Mouse (Mus musculus) neural tube, embryonic 13.5 days (tissue): ENCODE measurements around the gene Mtmr2. TPM values are rescaled to one million over a fixed set of nuclear protein-coding genes. Genes with fewer than 3 reads are reported as not detected.
"Not testable (repeated sequence)": the region's sequence is repeated elsewhere in the genome, so short reads cannot be mapped to it uniquely, and the experiment has no call there.

Experiments
- ATAC-seq: fragments of 200-750 bp; cut with Nextera tagmentation; 2 replicates; pipeline ENCODE4 v1.8.0; 2017; ENCODE audit warnings: low read depth, mild to moderate bottlenecking, moderate TSS enrichment, moderate library complexity
- H3K27ac ChIP-seq: fragments of 300-500 bp; sonication (generic); replicated peaks from 2 replicates; pipeline ENCODE4 v1.5.1; 2015; ENCODE audit warnings: moderate library complexity, mild to moderate bottlenecking, inconsistent platforms
- H3K27me3 ChIP-seq: fragments of 300-500 bp; sonication (generic); 2 replicates; pipeline ENCODE4 v1.6.1; 2015; ENCODE audit warnings: mild to moderate bottlenecking, inconsistent platforms
- H3K36me3 ChIP-seq: fragments of 300-500 bp; sonication (generic); 2 replicates; pipeline ENCODE4 v1.6.1; 2015; ENCODE audit warnings: mild to moderate bottlenecking, inconsistent platforms
- H3K4me1 ChIP-seq: fragments of 300-500 bp; sonication (generic); replicated peaks from 2 replicates; pipeline ENCODE4 v1.6.1; 2015; ENCODE audit warnings: inconsistent platforms
- H3K4me2 ChIP-seq: fragments of 300-500 bp; sonication (generic); 2 replicates; pipeline ENCODE4 v1.6.1; 2015; ENCODE audit warnings: inconsistent platforms, mild to moderate bottlenecking, moderate library complexity
- H3K4me3 ChIP-seq: fragments of 300-500 bp; sonication (generic); 2 replicates; pipeline ENCODE4 v1.5.1; 2015; ENCODE audit warnings: mild to moderate bottlenecking, inconsistent platforms
- H3K9ac ChIP-seq: fragments of 300-500 bp; sonication (generic); 2 replicates; pipeline ENCODE4 v1.6.1; 2015; ENCODE audit warnings: moderate library complexity, mild to moderate bottlenecking, inconsistent platforms
- H3K9me3 ChIP-seq: fragments of 300-500 bp; sonication (generic); 2 replicates; pipeline ENCODE4 v1.6.1; 2016; ENCODE audit warnings: inconsistent platforms
- WGBS: fragments of 180-500 bp; shearing (Covaris S2); methylation state at CpG from one replicate; pipeline ENCODE4 v1.1.7; 2015; 5-methylcytosine and 5-hydroxymethylcytosine counted together
- polyA plus RNA-seq: library from polyadenylated mRNA; unstranded; fragments of >200 nt; fragmentation: Nextera tagmentation; extraction: Ambion mirVana; gene quantifications from 2 replicates; pipeline ENCODE4 v1.2.1, GENCODE M21; 2015

The Mtmr2 gene
- polyA plus RNA-seq, result 56.5 and 57.2 TPM in 2 replicates

DNA sequence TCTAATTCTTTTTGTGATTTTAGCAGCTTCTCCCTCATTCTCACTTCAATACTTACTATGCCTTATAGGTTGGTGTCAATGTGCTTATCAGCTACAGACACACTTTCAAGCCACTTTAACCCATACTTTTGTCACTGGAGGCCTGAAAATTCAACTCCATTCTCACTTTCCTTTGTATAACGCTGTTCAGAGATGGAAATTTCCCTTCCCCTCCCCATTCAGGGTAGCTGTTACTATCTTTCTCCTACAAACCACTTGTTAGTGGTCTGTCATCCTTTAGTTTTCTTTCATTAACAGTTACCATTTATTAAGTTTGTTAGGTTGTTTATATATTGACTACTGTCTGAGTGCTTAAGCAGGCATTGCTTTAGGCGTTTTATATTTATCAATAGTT is at the start of gene Mtmr2:
TSS of gene Mtmr2 (plus strand) at position 7 of the 394 bp plus-strand sequence.
- Histone ChIP-seq H3K9me3 (no peaks in the 10 kb centered on the region), H3K27me3 (no peaks in the 10 kb centered on the region), H3K27ac (peak within 1 kb of the TSS; percentile 91), H3K4me1 (peaks cover 20% of the 10 kb centered on the region), H3K4me3 (peak within 1 kb of the TSS; percentile 79), H3K4me2 (peak within 1 kb of the TSS; percentile 67), H3K9ac (peak within 1 kb of the TSS; percentile 97), H3K36me3 (no peaks in the 10 kb centered on the region)
- no peak for ATAC-seq
- WGBS, result 45% methylated on average over 2 of the region's 2 CpGs

DNA sequence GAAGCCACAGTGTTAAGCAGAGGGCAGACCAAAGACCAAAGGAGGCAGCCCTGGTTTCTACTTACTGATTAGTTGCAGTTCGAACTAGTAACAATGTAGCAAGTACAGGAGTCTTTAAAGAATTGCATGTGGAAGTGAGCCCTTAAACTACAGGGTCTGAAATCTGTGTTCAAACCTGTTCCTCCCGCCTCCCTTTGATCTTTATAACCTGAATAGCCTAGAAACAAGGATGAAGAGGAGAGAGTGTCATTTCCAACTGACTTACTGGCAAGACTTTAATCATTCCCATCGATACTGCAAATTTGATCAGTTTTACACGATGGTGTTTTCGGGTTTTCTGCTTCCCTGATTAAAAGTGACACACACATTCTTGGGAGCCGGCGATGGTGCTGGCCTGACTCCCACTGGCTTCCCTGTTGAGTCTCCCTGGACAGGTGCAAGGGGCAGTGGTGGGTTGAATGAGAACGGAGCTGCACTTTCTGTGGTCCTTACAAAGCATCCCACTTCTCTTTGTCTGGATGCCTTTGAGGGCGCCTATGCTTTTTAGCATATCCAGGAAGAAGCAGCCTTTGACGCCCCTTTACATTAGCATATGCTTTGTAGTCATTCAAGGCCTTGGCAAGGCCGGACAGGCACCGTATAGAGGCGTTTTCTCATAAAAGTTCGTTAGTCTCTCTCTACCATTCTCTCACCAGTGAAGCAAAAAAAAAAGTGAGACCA is 49.0 kb upstream of the Mtmr2 start:
- 13% methylated on average over 14 of the region's 14 CpGs for WGBS
- Histone ChIP-seq H3K27me3 (no peaks in the 10 kb centered on the region), H3K27ac (peak overlapping the region; percentile 59), H3K4me3 (no peak overlapping the region), H3K4me2 (no peak overlapping the region), H3K9ac (no peak overlapping the region), H3K4me1 (peaks cover 21% of the 10 kb centered on the region), H3K36me3 (peaks cover 19% of the 10 kb centered on the region), H3K9me3 (no peaks in the 10 kb centered on the region)
- ATAC-seq, result peak; percentile 88

DNA sequence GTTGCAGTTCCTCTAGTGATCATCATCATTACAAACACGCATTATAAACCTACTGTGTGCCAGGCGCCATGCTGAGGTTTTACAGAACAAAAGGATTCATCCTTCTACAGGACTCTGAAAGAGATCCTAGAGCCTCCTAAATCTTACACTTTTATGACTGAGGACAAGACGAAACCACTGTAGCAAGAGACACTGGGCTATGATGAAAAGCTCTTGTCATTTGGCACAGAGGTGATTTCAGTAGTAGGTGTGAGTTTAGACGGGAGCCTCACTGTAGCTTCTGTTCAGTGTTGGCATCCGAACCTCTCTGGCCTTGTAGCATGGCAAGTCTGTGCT is 48.5 kb upstream of the Mtmr2 start:
- ATAC-seq, result peak; percentile 42; the same call in 1 of the 2 replicates
- no peak overlapping the region for H3K9ac ChIP-seq
- no peaks in the 10 kb centered on the region for H3K9me3 ChIP-seq
- H3K27ac ChIP-seq, result peak overlapping the region; percentile 43; the same call in 1 of the 2 replicates
- H3K36me3 ChIP-seq, result peaks cover 20% of the 10 kb centered on the region
- H3K4me2 ChIP-seq, result no peak overlapping the region
- no peaks in the 10 kb centered on the region for H3K27me3 ChIP-seq
- no peak overlapping the region for H3K4me3 ChIP-seq
- 20% methylated on average over 5 of the region's 5 CpGs for WGBS
- H3K4me1 ChIP-seq, result peaks cover 21% of the 10 kb centered on the region

DNA sequence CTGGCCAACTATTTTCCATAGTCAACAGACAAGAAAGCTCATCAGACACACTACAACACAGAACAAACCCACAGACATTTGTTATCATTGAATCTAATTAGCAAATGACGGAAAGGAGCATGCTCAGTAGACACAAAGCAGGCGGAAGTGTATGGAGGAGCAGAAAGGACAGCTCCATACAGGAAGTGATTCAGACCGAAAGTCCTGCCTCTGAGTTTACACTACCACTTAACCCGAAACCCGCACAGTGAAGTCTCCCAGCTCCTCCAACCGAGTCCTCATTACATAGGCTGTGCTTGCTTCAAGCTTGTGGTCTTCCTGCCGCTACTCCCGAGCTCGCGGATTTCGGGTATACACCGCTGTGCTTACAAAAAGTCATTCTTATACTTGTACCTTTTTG is 46.4 kb upstream of the Mtmr2 start:
- Histone ChIP-seq H3K4me1 (peaks cover 20% of the 10 kb centered on the region), H3K4me3 (no peak overlapping the region), H3K27ac (no peak overlapping the region), H3K9me3 (no peaks in the 10 kb centered on the region), H3K36me3 (peaks cover 35% of the 10 kb centered on the region), H3K9ac (no peak overlapping the region), H3K27me3 (no peaks in the 10 kb centered on the region), H3K4me2 (no peak overlapping the region)
- ATAC-seq, result no peak
- WGBS, result 94% methylated on average over 12 of the region's 12 CpGs

DNA sequence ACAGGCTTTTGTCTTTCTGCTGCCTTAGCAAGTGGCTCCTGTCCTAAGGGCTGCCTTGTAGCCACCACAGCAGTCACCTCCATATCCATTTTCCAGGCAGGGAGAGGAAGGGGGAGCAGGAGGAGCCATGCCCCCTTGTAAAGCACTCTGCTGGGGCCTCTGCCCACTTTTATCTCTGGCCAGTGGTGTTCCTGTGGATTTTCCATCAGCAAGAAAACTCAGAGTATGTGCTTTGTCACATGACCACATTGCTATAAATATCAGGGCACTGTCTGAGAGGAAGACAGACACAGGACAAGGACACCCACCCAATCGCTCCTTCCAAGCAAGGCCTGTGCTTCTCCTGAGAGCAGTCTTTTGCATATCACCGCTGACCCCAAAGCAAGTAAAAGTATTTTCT is 45.1 kb upstream of the Mtmr2 start:
- no peak for ATAC-seq
- H3K9me3 ChIP-seq, result no peaks in the 10 kb centered on the region
- peaks cover 40% of the 10 kb centered on the region for H3K36me3 ChIP-seq
- H3K27ac ChIP-seq, result no peak overlapping the region
- no peak overlapping the region for H3K4me2 ChIP-seq
- H3K27me3 ChIP-seq, result no peaks in the 10 kb centered on the region
- H3K9ac ChIP-seq, result no peak overlapping the region
- H3K4me1 ChIP-seq, result peaks cover 7% of the 10 kb centered on the region; the same call in 1 of the 2 replicates
- WGBS, result 84% methylated on average over 2 of the region's 2 CpGs
- H3K4me3 ChIP-seq, result no peak overlapping the region

DNA sequence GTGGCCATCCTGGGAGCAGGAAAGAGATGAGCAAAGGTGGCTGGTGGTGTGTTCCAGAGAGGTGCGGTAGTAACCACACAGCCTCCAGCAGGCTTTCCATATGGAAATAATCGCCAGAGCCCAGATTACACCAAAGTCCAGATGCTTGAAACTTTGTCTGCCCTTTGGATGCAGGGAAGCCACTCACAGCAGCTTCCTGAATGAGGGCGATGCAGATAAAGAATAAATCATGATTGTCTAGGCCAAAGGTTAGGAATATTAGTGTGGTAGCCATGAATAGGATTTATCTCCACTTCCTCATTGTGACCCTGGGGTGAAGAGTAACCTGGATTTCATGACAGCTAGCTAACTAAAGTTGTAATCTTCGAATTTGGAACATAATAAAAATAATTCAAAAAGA is 43.3 kb upstream of the Mtmr2 start:
- 82% methylated on average over 4 of the region's 4 CpGs for WGBS
- H3K9me3 ChIP-seq, result no peaks in the 10 kb centered on the region
- H3K9ac ChIP-seq, result no peak overlapping the region
- no peaks in the 10 kb centered on the region for H3K4me1 ChIP-seq
- no peak overlapping the region for H3K4me2 ChIP-seq
- H3K27ac ChIP-seq, result no peak overlapping the region
- H3K36me3 ChIP-seq, result peaks cover 40% of the 10 kb centered on the region
- no peak overlapping the region for H3K4me3 ChIP-seq
- no peak for ATAC-seq
- no peaks in the 10 kb centered on the region for H3K27me3 ChIP-seq

DNA sequence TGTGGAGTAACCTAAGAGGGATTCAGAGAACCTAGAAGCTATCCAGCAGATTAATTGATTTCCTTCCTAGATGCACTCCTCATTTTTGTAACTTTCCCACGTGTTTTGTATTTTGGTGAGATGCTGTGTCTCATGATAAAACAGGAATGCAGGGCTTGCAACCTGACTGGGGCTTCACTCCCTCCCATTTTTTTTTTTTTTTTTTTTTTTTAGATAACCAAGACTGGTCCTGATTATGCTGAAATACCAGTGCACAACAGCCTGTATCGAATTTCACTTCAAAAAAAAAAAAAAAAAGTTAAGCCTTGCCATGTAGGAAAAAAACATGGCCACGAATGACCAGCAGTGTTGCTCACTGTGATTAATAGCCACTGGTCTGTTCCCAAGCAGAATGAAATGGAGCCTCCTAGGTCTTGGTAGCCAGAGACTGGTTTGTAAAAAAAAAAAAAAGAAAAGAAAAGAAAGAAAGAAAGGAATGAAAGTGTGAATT is 41.1 kb upstream of the Mtmr2 start:
- Histone ChIP-seq H3K27me3 (no peaks in the 10 kb centered on the region), H3K4me1 (no peaks in the 10 kb centered on the region), H3K4me3 (no peak overlapping the region), H3K4me2 (no peak overlapping the region), H3K27ac (no peak overlapping the region), H3K9me3 (no peaks in the 10 kb centered on the region), H3K36me3 (peaks cover 40% of the 10 kb centered on the region), H3K9ac (no peak overlapping the region)
- no peak for ATAC-seq
- whole genome bisulfite sequencing, result 48% methylated on average over 3 of the region's 3 CpGs

DNA sequence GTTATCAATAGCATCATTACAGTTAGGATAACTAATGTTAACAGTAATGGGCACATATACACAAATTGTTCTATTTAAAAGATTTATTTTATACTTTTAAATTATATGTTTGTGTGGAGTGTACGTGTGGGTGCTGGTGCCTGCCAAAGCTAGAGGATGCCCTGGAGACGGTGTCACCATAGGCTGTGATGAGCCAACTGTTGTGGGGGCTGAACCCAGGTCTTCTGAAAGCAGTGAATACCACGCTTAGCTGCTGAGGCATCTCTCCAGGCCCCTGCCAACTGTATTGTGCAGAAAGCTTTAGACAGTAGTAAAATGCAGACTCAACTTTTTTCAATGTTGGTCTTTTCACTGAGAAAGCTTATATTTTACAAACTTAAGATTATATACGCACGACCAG is 38.8 kb upstream of the Mtmr2 start:
- no peaks in the 10 kb centered on the region for H3K27me3 ChIP-seq
- no peak for ATAC-seq
- WGBS, result 87% methylated on average over 5 of the region's 5 CpGs
- no peak overlapping the region for H3K27ac ChIP-seq
- no peaks in the 10 kb centered on the region for H3K4me1 ChIP-seq
- H3K36me3 ChIP-seq, result peaks cover 20% of the 10 kb centered on the region
- H3K9me3 ChIP-seq, result no peaks in the 10 kb centered on the region
- no peak overlapping the region for H3K9ac ChIP-seq
- no peak overlapping the region for H3K4me3 ChIP-seq
- no peak overlapping the region for H3K4me2 ChIP-seq

DNA sequence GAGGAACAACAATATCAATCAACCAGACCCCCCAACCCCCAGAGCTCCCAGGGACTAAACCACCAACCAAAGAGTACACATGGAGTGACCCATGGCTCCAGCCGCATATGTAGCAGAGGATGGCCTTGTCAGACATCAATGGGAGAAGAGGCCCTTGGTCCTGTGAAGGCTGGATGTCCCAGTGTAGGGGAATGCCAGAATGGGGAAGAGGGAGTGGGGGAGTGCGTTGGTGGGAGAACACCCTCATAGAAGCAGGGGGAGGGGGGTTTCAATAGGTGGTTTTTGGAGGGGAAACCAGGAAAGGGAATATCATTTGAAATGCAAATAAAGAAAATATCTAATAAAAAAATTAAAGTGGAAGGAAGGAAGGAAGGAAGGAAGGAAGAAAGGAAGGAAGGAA is 32.3 kb upstream of the Mtmr2 start:
- not testable (repeated sequence) for H3K27me3 ChIP-seq, H3K36me3 ChIP-seq, H3K4me1 ChIP-seq, H3K9me3 ChIP-seq, H3K4me2 ChIP-seq, H3K27ac ChIP-seq, H3K4me3 ChIP-seq, H3K9ac ChIP-seq, ATAC-seq
- WGBS, result 77% methylated on average over 2 of the region's 2 CpGs

DNA sequence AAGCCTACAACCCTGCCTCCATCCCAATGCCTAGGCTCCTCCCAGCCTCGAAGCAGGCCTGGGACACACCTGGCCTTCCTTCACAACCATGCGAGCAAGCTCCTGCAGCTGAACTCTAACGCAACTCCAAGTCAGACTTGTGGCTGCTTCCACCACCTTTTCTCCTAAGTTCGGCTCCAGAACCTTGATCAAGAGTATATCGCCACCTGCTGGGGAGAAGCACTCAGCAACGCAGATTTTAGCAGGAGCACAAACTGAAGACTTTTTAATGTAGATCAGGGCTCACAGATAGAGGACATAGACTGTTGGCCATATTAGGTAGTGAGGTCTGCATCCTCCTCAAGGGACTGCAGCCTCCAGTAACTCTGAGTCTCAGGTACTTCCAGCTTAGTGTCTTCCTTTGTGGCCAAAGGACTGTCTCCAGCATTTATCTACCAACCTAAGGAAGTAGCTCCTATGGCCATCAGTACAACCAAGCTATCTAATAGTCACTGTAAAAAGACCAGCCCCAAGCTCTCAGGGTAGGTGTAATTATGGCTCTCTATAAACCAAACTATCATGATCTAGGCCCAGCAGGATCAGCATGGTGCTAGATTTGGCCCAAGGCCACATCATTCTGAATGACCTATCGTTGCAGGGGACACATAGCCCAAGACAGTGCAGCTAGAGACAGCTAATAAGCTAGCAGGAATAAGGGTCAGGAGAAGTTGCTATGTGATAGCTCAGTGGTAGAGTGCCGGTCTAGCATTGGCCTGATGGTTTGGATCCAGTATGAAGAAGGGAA is 31.7 kb upstream of the Mtmr2 start:
- H3K4me3 ChIP-seq, result no peak overlapping the region
- no peaks in the 10 kb centered on the region for H3K4me1 ChIP-seq
- H3K27ac ChIP-seq, result no peak overlapping the region
- H3K4me2 ChIP-seq, result no peak overlapping the region
- no peaks in the 10 kb centered on the region for H3K9me3 ChIP-seq
- H3K36me3 ChIP-seq, result no peaks in the 10 kb centered on the region
- 28% methylated on average over 8 of the region's 8 CpGs for WGBS
- H3K27me3 ChIP-seq, result no peaks in the 10 kb centered on the region
- no peak overlapping the region for H3K9ac ChIP-seq
- peak; percentile 74 for ATAC-seq

DNA sequence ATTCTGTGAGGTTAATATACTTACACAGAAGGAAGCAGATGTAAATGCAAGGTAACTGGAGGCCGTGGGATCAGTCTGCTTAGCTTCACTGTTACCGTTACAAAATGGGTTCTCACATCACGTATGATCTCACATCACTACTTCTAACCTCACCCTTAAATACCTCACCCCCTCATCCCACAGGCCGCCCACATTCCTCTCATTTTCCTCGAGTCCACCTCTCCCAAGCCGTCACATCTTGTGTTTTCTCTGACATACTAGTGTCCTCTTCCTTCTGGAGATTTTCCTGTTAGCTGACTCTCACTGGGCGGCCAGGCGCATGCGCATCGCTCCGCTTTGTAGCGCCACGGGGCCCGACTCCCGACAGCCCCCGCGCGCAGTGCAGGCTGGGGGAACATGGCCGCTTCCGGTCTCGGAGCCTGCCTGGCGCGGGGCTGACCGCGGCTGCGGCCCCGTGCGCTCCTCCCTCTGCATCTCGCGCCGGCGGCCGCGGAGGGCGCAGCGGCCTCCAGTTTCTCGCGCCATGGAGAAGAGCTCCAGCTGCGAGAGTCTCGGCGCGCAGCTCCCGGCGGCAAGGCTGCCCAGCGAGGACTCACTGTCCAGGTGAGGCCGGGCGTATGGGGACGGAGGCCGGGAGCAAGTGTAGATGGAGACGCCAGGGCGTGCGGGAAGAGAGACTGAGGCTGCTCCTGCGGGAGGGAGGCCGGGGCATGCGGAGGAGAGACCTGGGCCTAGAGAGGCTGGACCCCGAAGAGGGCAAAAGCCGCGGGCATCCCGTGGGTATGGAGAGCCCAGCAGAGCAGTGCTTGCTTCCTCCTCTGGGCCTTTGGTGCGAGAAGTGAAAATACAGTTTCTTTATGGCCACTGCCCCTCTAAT is 826 bp downstream of the Mtmr2 start:
- 0 out of 2 replicates have a peak, but pooled peaks cover 5% of the 10 kb centered on the region for H3K9me3 ChIP-seq
- H3K4me2 ChIP-seq, result peak overlapping the region; percentile 67
- H3K9ac ChIP-seq, result peak overlapping the region; percentile 97
- peak overlapping the region; percentile 91 for H3K27ac ChIP-seq
- WGBS, result 1% methylated on average over 60 of the region's 60 CpGs
- ATAC-seq, result peak; percentile 100
- no peaks in the 10 kb centered on the region for H3K27me3 ChIP-seq
- H3K36me3 ChIP-seq, result no peaks in the 10 kb centered on the region
- H3K4me1 ChIP-seq, result peaks cover 20% of the 10 kb centered on the region
- H3K4me3 ChIP-seq, result peak overlapping the region; percentile 79

DNA sequence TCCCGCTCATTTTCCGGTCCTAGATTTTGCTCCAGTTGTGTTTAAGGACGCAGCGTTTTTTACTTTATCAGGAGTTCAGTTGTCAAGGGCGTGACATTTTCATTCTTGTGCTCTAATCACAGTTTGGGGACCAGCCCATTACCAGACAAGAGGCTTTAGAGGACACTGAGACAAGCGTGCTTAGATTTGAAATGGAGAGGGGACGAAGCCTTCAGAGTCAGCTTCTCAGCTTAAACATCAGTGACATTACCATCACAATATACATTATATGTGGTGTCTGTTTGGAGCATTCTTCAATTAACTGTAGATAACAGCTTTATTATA is 1.4 kb downstream of the Mtmr2 start:
- Histone ChIP-seq H3K4me2 (peak overlapping the region; percentile 67), H3K9ac (peak overlapping the region; percentile 97), H3K4me1 (peaks cover 20% of the 10 kb centered on the region), H3K27ac (peak overlapping the region; percentile 91), H3K9me3 (0 out of 2 replicates have a peak, but pooled peaks cover 5% of the 10 kb centered on the region), H3K27me3 (no peaks in the 10 kb centered on the region), H3K36me3 (no peaks in the 10 kb centered on the region), H3K4me3 (peak overlapping the region; percentile 79)
- WGBS, result 2% methylated on average over 7 of the region's 7 CpGs
- no peak for ATAC-seq
